Mouse (Mus musculus) heart, postnatal 0 days (tissue): Measurements from ENCODE around the gene Pip5kl1.

ENCODE experiments used
- CTCF ChIP-seq: IDR thresholded peaks from 2 replicates; pipeline ENCODE4 v1.5.1; 2016; ENCODE audit warnings: antibody characterized with exemption, control low read depth, low read depth
- EP300 ChIP-seq: IDR thresholded peaks from 2 replicates; pipeline ENCODE4 v1.6.1; 2016; ENCODE audit warnings: antibody characterized with exemption, low read depth

DNA sequence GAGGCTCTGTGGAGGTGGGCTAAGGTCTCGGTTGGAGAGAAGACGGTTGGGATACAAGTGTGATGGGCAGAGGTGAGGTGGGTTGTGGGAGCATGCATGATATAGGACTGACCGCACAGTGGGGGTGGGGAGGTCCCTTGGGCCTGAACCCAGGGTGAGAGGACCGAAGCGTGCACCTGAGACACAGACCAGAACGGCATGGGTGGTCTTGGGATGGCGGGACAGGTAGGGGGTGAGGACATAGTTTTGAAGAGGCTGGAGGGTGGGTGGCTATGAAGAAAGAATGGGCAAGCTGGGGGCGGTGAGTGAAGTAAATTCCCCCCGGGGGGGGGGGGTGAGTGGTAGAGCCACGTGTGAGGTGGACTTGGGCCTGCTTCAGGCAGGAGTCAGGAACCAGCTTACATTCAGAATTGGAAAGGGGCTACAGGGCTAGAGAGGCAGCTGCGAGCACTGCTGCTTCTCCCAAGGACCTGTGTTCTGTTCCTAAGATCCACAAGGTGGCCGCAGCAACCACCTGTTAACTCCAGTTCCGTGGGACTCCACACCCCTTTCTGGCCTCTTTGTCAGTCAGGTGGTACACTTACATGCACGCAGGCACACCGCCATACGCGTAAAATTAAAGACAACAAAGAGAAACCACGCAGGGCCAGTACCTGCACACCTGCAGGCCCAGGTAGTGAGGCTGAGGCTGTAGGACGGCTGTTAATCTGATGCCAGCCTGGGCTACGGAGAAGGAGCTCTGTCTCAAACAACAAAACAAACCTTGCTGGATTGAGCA is 52.9 kb downstream of the Pip5kl1 start:
- no peak for TF ChIP-seq CTCF
- TF ChIP-seq EP300: no peak
